Mouse (Mus musculus) WW6 (cell line): ENCODE results near the gene Grik3.

ENCODE experiments used
- DNase-seq: peaks from one replicate; pipeline ENCODE4 v3.0.0-alpha.2; 2013; ENCODE audit warnings: low read depth, low spot score

Grik3 gene

GRCm38 (mm10) chr4:125490661-125491504 is at the start of gene Grik3:
TSS of gene Grik3 (plus strand) at chr4:125490700.
- no peak for DNase-seq

- no peak for DNase-seq
Measured at GRCm38 (mm10) chr4:125441821-125442220, 48.7 kb upstream of the Grik3 start.

GRCm38 (mm10) chr4:125444366-125444765 is 46.1 kb upstream of the Grik3 start:
- no peak for DNase-seq

- DNase-seq = no peak
Measured at GRCm38 (mm10) chr4:125450602-125451321, 39.7 kb upstream of the Grik3 start.

GRCm38 (mm10) chr4:125451821-125452220 is 38.7 kb upstream of the Grik3 start:
- no peak for DNase-seq

DNA sequence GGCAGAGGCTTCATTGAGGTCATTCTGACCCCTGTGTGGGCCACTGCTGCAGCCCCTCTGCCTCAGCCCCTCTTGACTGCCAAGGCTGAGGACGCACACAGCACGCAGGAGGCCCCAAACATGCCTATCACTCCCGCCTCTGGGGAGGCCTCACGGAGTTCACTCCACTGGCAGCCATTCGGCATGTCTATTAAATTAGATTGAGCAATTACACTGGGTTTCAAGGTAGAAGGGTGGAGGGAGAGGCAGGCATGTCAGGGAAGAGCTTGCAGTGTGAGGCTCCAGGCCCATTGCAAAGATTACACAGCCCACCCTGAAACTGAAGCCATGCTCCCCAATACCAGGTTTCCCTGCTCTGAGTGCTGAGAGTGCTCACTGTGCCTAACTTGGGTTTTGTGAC is 34.0 kb upstream of the Grik3 start:
- no peak for DNase-seq

GRCm38 (mm10) chr4:125457152-125458093 is 33.1 kb upstream of the Grik3 start:
- DNase-seq = no peak

GRCm38 (mm10) chr4:125459791-125460190 is 30.7 kb upstream of the Grik3 start:
- no peak for DNase-seq

- DNase-seq = no peak
Measured at GRCm38 (mm10) chr4:125469711-125470372, 20.7 kb upstream of the Grik3 start.

- DNase-seq = no peak
Measured at GRCm38 (mm10) chr4:125474903-125475302, 15.6 kb upstream of the Grik3 start.

DNA sequence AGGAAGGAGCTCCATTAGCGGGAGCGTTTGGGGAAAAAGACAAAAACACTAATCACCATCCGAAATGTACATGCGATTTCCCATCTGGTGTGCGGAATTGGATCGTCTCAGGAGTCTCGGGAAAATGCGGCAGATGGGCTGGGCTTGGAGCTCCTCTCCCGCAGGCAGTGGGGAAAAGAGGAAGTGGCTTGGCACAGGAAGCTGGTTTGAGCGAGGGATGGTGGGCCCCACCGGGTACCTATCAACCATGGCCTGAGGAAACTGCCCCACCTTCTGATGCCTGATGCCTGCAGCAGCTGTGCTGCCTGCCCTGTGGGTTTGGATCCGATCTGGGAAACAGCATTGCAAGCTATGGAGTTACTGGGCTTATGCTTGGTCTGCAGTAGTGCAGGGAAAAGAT is 12.4 kb upstream of the Grik3 start:
- no peak for DNase-seq

DNA sequence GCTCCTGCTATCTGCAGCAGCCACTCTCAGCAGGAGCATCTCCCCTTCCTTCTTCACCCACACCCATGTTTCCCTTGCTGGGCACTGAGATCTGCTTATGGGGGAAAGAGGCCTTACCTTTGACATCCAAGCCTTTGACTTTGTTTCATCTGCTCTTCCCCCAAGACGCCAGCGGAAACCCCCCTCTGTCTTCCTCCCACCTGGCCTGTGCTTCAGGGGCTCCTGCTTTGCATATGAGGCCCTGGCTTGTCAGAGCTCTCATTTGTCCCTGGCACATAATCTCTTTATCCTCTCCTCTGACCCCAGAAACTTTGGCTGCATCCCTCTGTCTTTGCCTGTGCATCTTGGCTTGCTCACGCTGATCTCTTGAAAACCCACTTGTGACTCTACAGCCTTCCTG is 9.2 kb upstream of the Grik3 start:
- DNase-seq = no peak

GRCm38 (mm10) chr4:125484131-125484530 is 6.4 kb upstream of the Grik3 start:
- no peak for DNase-seq

DNA sequence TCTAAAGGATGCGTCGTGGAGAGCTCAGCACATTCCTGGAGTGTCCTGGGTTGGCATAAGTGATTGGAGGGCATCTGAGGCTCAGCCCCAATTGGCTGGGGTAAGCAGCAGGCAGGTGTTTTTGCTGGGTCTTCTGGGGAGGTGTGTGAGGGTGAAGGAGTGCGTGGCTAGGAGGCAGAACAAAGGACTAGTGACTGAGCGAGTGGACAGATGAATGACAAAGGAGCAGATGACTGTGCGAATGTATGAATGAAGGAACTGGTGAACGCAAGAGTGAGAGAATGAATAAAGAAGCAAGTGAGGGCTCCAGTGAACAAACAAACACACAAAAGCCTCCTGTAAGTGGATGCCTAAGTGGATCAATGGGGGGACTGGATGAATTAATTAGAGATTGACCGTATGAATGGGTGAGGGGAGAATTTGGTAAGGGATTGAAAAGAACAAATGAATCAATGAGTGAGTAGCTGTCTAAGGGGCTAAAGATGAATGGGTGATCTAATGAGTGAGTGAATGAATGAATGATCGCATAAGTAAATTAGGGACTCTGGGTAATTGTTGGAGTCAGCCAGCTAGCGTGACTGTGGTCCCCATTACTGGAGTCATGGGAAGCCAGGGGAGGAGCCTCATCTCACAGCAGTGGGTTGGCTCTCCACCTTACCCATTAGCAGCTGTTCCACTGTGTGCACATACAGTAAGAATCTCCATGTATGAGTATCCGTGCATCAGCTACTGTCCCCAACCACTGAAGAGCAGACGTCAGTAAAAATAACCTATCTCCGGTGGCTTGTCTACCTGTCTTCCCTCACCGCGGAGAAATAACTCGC is 4.9 kb upstream of the Grik3 start:
- DNase-seq = no peak

- no peak for DNase-seq
Measured at GRCm38 (mm10) chr4:125486616-125487015, 3.9 kb upstream of the Grik3 start.

DNA sequence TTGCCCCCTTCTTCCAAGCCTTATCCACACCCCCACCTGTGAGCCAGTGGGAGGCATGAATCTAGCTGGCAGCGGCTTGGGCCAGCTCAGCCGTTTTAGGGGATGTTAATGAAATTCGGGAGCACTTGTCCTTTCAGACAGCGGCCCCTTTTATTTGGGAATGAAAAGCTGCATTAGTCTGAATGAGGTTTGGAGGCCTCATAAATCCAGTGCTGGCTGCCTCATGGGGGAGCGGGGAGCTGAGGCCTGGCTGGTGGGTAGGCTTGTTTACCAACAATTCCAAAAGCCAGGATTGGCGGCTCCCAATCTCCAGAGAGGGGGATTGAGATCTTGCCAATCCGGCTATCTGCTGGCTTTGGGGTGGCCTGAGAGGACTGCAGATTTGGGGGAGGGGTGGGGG is 3.5 kb upstream of the Grik3 start:
- DNase-seq = no peak

- DNase-seq = no peak
Measured at GRCm38 (mm10) chr4:125488796-125489637, 1.5 kb upstream of the Grik3 start.

- DNase-seq = no peak
Measured at GRCm38 (mm10) chr4:125489901-125490590, 454 bp upstream of the Grik3 start.
